Mouse (Mus musculus): ENCODE measurements at regions not wholly inside any gene's neighbourhood (a gene's known extent, or its start where the extent isn't known, plus 50 kb on each side); places are given as distances from the start of the nearest gene placed in this dataset.

- WGBS = 76% methylated on average over 1 of the region's 1 CpGs
- ATAC-seq (ENCODE audit: insufficient read depth, low read depth) = no peak
- Histone ChIP-seq H3K4me2 (ENCODE audit: low read depth, low read length) (no peak overlapping the region), H3K27ac (ENCODE audit: low read depth) (no peak overlapping the region), H3K4me3 (ENCODE audit: low read depth, low read length) (no peak overlapping the region), H3K4me1 (ENCODE audit: control insufficient read depth, insufficient read depth) (no peaks in the 10 kb centered on the region), H3K27me3 (ENCODE audit: control insufficient read depth, insufficient read depth, low read length) (no peaks in the 10 kb centered on the region), H3K36me3 (replicated peaks; ENCODE audit: control insufficient read depth, insufficient read depth, low read length) (no peaks in the 10 kb centered on the region), H3K9me3 (replicated peaks; ENCODE audit: control insufficient read depth, low read length) (no peaks in the 10 kb centered on the region), H3K9ac (replicated peaks; ENCODE audit: low read depth, low read length) (no peak overlapping the region)
- no peak for DNase-seq (ENCODE audit: low spot score)
- TF ChIP-seq CTCF (IDR thresholded peaks at IDR 0.05; ENCODE audit: low read depth) = no peak
- TF ChIP-seq EP300 (IDR thresholded peaks at IDR 0.05; ENCODE audit: low read depth) = no peak
Observed at GRCm38 (mm10) chr8:103072646-103073045, 287.2 kb upstream of the Cdh11 start.

GRCm38 (mm10) chr8:103078559-103078958 is 293.1 kb upstream of the Cdh11 start:
- H3K9me3 ChIP-seq (replicated peaks; ENCODE audit: control insufficient read depth, low read length) = no peaks in the 10 kb centered on the region
- 31% methylated on average over 3 of the region's 3 CpGs for WGBS
- no peak overlapping the region for H3K9ac ChIP-seq (replicated peaks; ENCODE audit: low read depth, low read length)
- no peak overlapping the region for H3K4me3 ChIP-seq (ENCODE audit: low read depth, low read length)
- no peak overlapping the region for H3K27ac ChIP-seq (ENCODE audit: low read depth)
- H3K4me1 ChIP-seq (ENCODE audit: control insufficient read depth, insufficient read depth) = no peaks in the 10 kb centered on the region
- H3K36me3 ChIP-seq (replicated peaks; ENCODE audit: control insufficient read depth, insufficient read depth, low read length) = no peaks in the 10 kb centered on the region
- DNase-seq (ENCODE audit: low spot score) (no peak), ATAC-seq (ENCODE audit: insufficient read depth, low read depth) (no peak)
- no peak overlapping the region for H3K4me2 ChIP-seq (ENCODE audit: low read depth, low read length)
- TF ChIP-seq EP300 (IDR thresholded peaks at IDR 0.05; ENCODE audit: low read depth) (no peak), CTCF (IDR thresholded peaks at IDR 0.05; ENCODE audit: low read depth) (no peak)
- no peaks in the 10 kb centered on the region for H3K27me3 ChIP-seq (ENCODE audit: control insufficient read depth, insufficient read depth, low read length)

- H3K27me3 ChIP-seq (ENCODE audit: control insufficient read depth, insufficient read depth, low read length) = no peaks in the 10 kb centered on the region
- TF ChIP-seq EP300 (IDR thresholded peaks at IDR 0.05; ENCODE audit: low read depth) (no peak), CTCF (IDR thresholded peaks at IDR 0.05; ENCODE audit: low read depth) (no peak)
- ATAC-seq (ENCODE audit: insufficient read depth, low read depth) (no peak), DNase-seq (ENCODE audit: low spot score) (no peak)
- no peak overlapping the region for H3K4me3 ChIP-seq (ENCODE audit: low read depth, low read length)
- H3K36me3 ChIP-seq (replicated peaks; ENCODE audit: control insufficient read depth, insufficient read depth, low read length) = no peaks in the 10 kb centered on the region
- no peaks in the 10 kb centered on the region for H3K4me1 ChIP-seq (ENCODE audit: control insufficient read depth, insufficient read depth)
- H3K9ac ChIP-seq (replicated peaks; ENCODE audit: low read depth, low read length) = no peak overlapping the region
- 66% methylated on average over 4 of the region's 4 CpGs for WGBS
- H3K4me2 ChIP-seq (ENCODE audit: low read depth, low read length) = no peak overlapping the region
- no peaks in the 10 kb centered on the region for H3K9me3 ChIP-seq (replicated peaks; ENCODE audit: control insufficient read depth, low read length)
- H3K27ac ChIP-seq (ENCODE audit: low read depth) = no peak overlapping the region
Observed at GRCm38 (mm10) chr8:103086956-103087482, 301.6 kb upstream of the Cdh11 start.

GRCm38 (mm10) chr8:103096496-103097092 is 311.2 kb upstream of the Cdh11 start:
- ATAC-seq (ENCODE audit: insufficient read depth, low read depth) = no peak
- H3K4me2 ChIP-seq (ENCODE audit: low read depth, low read length) = no peak overlapping the region
- H3K36me3 ChIP-seq (replicated peaks; ENCODE audit: control insufficient read depth, insufficient read depth, low read length) = no peaks in the 10 kb centered on the region
- no peak for DNase-seq (ENCODE audit: low spot score)
- no peak overlapping the region for H3K9ac ChIP-seq (replicated peaks; ENCODE audit: low read depth, low read length)
- H3K27ac ChIP-seq (ENCODE audit: low read depth) = no peak overlapping the region
- H3K4me3 ChIP-seq (ENCODE audit: low read depth, low read length) = no peak overlapping the region
- TF ChIP-seq CTCF (IDR thresholded peaks at IDR 0.05; ENCODE audit: low read depth) (no peak), EP300 (IDR thresholded peaks at IDR 0.05; ENCODE audit: low read depth) (no peak)
- no peaks in the 10 kb centered on the region for H3K4me1 ChIP-seq (ENCODE audit: control insufficient read depth, insufficient read depth)
- no peaks in the 10 kb centered on the region for H3K9me3 ChIP-seq (replicated peaks; ENCODE audit: control insufficient read depth, low read length)
- 71% methylated on average over 4 of the region's 4 CpGs for WGBS
- no peaks in the 10 kb centered on the region for H3K27me3 ChIP-seq (ENCODE audit: control insufficient read depth, insufficient read depth, low read length)

- Histone ChIP-seq H3K4me2 (ENCODE audit: low read depth, low read length) (no peak overlapping the region), H3K9ac (replicated peaks; ENCODE audit: low read depth, low read length) (no peak overlapping the region), H3K4me3 (ENCODE audit: low read depth, low read length) (no peak overlapping the region), H3K9me3 (replicated peaks; ENCODE audit: control insufficient read depth, low read length) (no peaks in the 10 kb centered on the region), H3K36me3 (replicated peaks; ENCODE audit: control insufficient read depth, insufficient read depth, low read length) (no peaks in the 10 kb centered on the region), H3K27ac (ENCODE audit: low read depth) (no peak overlapping the region), H3K27me3 (ENCODE audit: control insufficient read depth, insufficient read depth, low read length) (no peaks in the 10 kb centered on the region), H3K4me1 (ENCODE audit: control insufficient read depth, insufficient read depth) (no peaks in the 10 kb centered on the region)
- DNase-seq (ENCODE audit: low spot score) (no peak), ATAC-seq (ENCODE audit: insufficient read depth, low read depth) (no peak)
- TF ChIP-seq EP300 (IDR thresholded peaks at IDR 0.05; ENCODE audit: low read depth) (no peak), CTCF (IDR thresholded peaks at IDR 0.05; ENCODE audit: low read depth) (no peak)
- WGBS = 77% methylated on average over 7 of the region's 7 CpGs
Observed at GRCm38 (mm10) chr8:103125581-103125980, 340.1 kb upstream of the Cdh11 start.

GRCm38 (mm10) chr8:103138136-103138535 is 352.7 kb upstream of the Cdh11 start:
- WGBS = 58% methylated on average over 1 of the region's 1 CpGs
- no peak for TF ChIP-seq EP300 (IDR thresholded peaks at IDR 0.05; ENCODE audit: low read depth)
- no peak for TF ChIP-seq CTCF (IDR thresholded peaks at IDR 0.05; ENCODE audit: low read depth)
- H3K4me3 ChIP-seq (ENCODE audit: low read depth, low read length) = no peak overlapping the region
- H3K36me3 ChIP-seq (replicated peaks; ENCODE audit: control insufficient read depth, insufficient read depth, low read length) = no peaks in the 10 kb centered on the region
- DNase-seq (ENCODE audit: low spot score) (no peak), ATAC-seq (ENCODE audit: insufficient read depth, low read depth) (no peak)
- H3K9me3 ChIP-seq (replicated peaks; ENCODE audit: control insufficient read depth, low read length) = no peaks in the 10 kb centered on the region
- H3K9ac ChIP-seq (replicated peaks; ENCODE audit: low read depth, low read length) = no peak overlapping the region
- no peak overlapping the region for H3K27ac ChIP-seq (ENCODE audit: low read depth)
- H3K4me2 ChIP-seq (ENCODE audit: low read depth, low read length) = no peak overlapping the region
- no peaks in the 10 kb centered on the region for H3K27me3 ChIP-seq (ENCODE audit: control insufficient read depth, insufficient read depth, low read length)
- H3K4me1 ChIP-seq (ENCODE audit: control insufficient read depth, insufficient read depth) = no peaks in the 10 kb centered on the region
